Mouse (Mus musculus) forebrain, postnatal 0 days (tissue): ENCODE results near the gene Akap17b. TPM values are rescaled to one million over a fixed set of nuclear protein-coding genes. Genes with fewer than 3 reads are reported as not detected.
"Not testable (repeated sequence)": the region's sequence is repeated elsewhere in the genome, so short reads cannot be mapped to it uniquely, and the experiment has no call there.

Source experiments
- ATAC-seq: fragments of 200-750 bp; cut with Nextera tagmentation; 2 replicates; pipeline ENCODE4 v1.8.0; 2017; ENCODE audit warnings: mild to moderate bottlenecking, moderate library complexity
- DNase-seq: peaks from one replicate; pipeline ENCODE4 v3.0.0-alpha.2; 2015
- H3K27ac ChIP-seq: fragments of 300-500 bp; sonication (generic); 2 replicates; pipeline ENCODE4 v1.5.1; 2014; ENCODE audit warnings: low read depth, mild to moderate bottlenecking, antibody characterized with exemption, low read length, moderate library complexity, mixed read lengths
- H3K27me3 ChIP-seq: fragments of 300-500 bp; sonication (generic); 2 replicates; pipeline ENCODE4 v1.6.1; 2014; ENCODE audit warnings: mild to moderate bottlenecking, low read length, mixed read lengths; ENCODE audit not compliant: insufficient read depth
- H3K36me3 ChIP-seq: fragments of 300-500 bp; sonication (generic); 2 replicates; pipeline ENCODE4 v1.6.1; 2014; ENCODE audit warnings: mild to moderate bottlenecking, moderate library complexity; ENCODE audit not compliant: insufficient read depth
- H3K4me1 ChIP-seq: fragments of 300-500 bp; sonication (generic); 2 replicates; pipeline ENCODE4 v1.6.1; 2014; ENCODE audit warnings: antibody characterized with exemption; ENCODE audit not compliant: insufficient read depth
- H3K4me2 ChIP-seq: fragments of 300-500 bp; sonication (generic); 2 replicates; pipeline ENCODE4 v1.6.1; 2014; ENCODE audit warnings: low read depth, mild to moderate bottlenecking, moderate library complexity
- H3K4me3 ChIP-seq: fragments of 300-500 bp; sonication (generic); 2 replicates; pipeline ENCODE4 v1.5.1; 2014; ENCODE audit warnings: low read depth, low read length, mixed read lengths
- H3K9ac ChIP-seq: fragments of 300-500 bp; sonication (generic); 2 replicates; pipeline ENCODE4 v1.6.1; 2014; ENCODE audit warnings: mild to moderate bottlenecking
- H3K9me3 ChIP-seq: fragments of 300-500 bp; sonication (generic); 2 replicates; pipeline ENCODE4 v1.6.1; 2016; ENCODE audit warnings: low read length
- CTCF ChIP-seq: sonication (generic); IDR thresholded peaks from 2 replicates; pipeline ENCODE4 v1.5.1; 2016; ENCODE audit warnings: antibody characterized with exemption, control low read depth, low read depth
- WGBS: fragments of 180-500 bp; shearing (Covaris S2); extraction: QIAGEN DNeasy Blood & Tissue Kit; methylation state at CpG from one replicate; pipeline ENCODE4 v1.1.7; 2014; 5-methylcytosine and 5-hydroxymethylcytosine counted together
- polyA plus RNA-seq: library from polyadenylated mRNA; unstranded; fragments of >200 nt; fragmentation: Nextera tagmentation; extraction: Ambion mirVana; gene quantifications from 2 replicates; pipeline ENCODE4 v1.2.1, GENCODE M21; 2015
- total RNA-seq: library from RNA; depleted of rRNA; stranded (reverse); fragments of >200 nt; gene quantifications from 2 replicates; pipeline ENCODE4 v1.2.3, GENCODE M21; 2014

Gene Akap17b
- total and polyA plus RNA-seq, 2 experiments from 2014 or later: 3.7 to 13.0 TPM

DNA sequence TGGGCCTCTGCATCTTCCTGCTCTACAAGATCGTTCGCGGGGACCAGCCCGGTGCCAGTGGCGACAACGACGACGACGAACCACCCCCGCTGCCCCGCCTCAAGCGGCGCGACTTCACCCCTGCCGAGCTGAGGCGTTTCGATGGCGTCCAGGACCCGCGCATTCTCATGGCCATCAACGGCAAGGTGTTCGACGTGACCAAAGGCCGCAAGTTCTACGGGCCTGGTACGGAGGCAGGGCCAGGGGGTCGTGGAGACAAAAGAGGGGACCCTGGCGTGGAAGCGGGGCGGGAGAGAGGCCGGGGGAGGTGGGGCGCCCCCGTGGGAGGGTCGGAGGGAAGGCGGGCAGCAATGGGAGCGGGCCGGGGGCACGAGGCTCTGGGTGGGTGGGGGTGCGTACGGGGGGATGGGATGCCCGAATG, 46.8 kb downstream of the Akap17b start:
- no peak for TF ChIP-seq CTCF
- peak overlapping the region; percentile 59 for H3K4me3 ChIP-seq
- H3K27ac ChIP-seq: peak overlapping the region; percentile 87
- H3K4me1 ChIP-seq: peaks cover 6% of the 10 kb centered on the region; the same call in 1 of the 2 replicates
- H3K4me2 ChIP-seq: peak overlapping the region; percentile 54
- WGBS: 33% methylated on average over 41 of the region's 41 CpGs
- H3K9ac ChIP-seq: peak overlapping the region; percentile 86
- H3K27me3 ChIP-seq: no peaks in the 10 kb centered on the region
- H3K9me3 ChIP-seq: no peaks in the 10 kb centered on the region
- ATAC-seq (peak; percentile 64), DNase-seq (no peak)
- no peaks in the 10 kb centered on the region for H3K36me3 ChIP-seq

DNA sequence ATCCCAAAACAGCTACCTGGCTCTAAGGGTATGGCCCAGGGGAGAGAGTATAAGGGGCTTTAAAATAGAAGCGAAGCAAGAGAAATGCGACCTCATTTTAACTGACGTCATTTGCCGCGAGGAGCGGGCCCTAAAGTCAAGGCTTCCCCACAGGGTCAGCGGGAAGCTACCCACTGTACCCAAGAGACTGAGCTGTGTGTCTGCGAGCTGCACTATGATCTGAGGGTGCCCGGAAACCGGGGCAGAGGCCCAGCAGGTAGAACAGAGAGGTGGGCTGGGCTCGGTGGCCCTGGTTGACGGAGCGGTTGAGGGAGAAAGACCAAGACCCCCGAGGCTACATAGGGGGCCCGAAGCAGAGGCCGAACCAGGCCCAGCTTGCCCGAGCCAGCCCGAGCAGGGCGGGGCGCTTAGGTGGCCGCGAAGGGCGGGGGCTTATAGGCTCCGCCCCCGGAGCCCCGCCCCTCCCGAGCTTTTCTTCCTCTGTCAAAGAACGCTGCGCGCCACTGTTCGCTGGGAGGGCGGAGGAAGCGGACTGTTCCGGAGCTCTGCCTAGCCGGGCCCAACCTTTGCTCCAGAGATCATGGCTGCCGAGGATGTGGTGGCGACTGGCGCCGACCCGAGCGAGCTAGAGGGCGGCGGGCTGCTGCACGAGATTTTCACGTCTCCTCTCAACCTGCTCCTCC, 47.3 kb downstream of the Akap17b start, which contains the start of gene Pgrmc1:
Gene Pgrmc1, plus strand, starts transcription at position 500 of the 683 bp plus-strand sequence.
- H3K4me2 ChIP-seq: peak within 1 kb of the TSS; percentile 54
- WGBS: 26% methylated on average over 32 of the region's 45 CpGs
- no peaks in the 10 kb centered on the region for H3K9me3 ChIP-seq
- TF ChIP-seq CTCF: no peak
- H3K36me3 ChIP-seq: no peaks in the 10 kb centered on the region
- H3K27me3 ChIP-seq: no peaks in the 10 kb centered on the region
- peak within 1 kb of the TSS; percentile 59 for H3K4me3 ChIP-seq
- peaks cover 6% of the 10 kb centered on the region; the same call in 1 of the 2 replicates for H3K4me1 ChIP-seq
- ATAC-seq: peak; percentile 91
- DNase-seq: peak; percentile 86
- peak within 1 kb of the TSS; percentile 87 for H3K27ac ChIP-seq
- peak within 1 kb of the TSS; percentile 86 for H3K9ac ChIP-seq

DNA sequence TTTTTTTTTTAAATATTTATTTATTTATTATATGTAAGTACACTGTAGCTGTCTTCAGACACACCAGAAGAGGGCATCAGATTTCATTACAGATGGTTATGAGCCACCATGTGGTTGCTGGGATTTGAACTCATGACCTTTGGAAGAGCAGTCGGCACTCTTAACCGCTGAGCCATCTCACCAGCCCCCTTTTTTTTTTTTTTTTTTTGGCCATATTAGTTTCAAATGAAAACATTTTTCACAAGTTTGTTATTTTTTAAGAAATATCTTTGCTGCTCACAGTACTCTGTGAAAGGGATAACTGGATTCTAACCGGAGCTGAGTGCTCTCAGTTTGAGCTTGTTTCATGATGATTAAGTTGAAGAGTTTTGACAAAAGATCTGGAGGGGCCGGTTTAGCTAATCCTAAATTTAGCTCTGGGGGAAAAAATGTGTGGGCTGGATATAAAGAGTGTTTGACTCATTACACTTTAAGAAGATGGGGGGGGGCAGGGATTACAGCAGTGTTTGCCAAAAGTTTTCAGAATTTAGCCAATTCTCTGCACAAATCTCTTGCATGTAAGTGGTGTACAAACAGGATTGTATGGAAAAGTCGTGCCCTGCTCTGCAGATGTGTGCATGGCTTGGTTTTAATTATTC, 48.6 kb downstream of the Akap17b start:
- not testable (repeated sequence) for H3K4me3 ChIP-seq
- WGBS: 45% methylated on average over 3 of the region's 5 CpGs

DNA sequence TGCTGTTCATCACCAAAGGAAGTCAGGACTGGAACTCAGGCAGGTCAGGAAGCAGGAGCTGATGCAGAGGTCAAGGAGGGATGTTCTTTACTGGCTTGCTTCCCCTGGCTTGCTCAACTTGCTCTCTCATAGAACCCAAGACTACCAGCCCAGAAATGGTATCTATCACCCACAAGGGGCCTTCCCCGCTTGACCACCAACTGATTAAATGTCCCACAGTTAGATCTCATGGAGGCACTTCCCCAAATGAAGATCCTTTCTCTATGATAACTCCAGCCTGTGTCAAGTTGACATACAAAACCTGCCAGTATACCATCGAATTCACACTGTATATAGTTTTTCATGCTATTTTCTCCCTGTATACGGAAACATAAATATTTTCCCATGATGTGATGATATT, 49.9 kb downstream of the Akap17b start:
- peaks cover 6% of the 10 kb centered on the region; the same call in 1 of the 2 replicates for H3K4me1 ChIP-seq
- no peak for TF ChIP-seq CTCF
- 77% methylated on average over 3 of the region's 3 CpGs for WGBS
- ATAC-seq: no peak
- no peak overlapping the region for H3K4me3 ChIP-seq
- H3K4me2 ChIP-seq: no peak overlapping the region
- no peak overlapping the region for H3K9ac ChIP-seq
- no peaks in the 10 kb centered on the region for H3K27me3 ChIP-seq
- no peak for DNase-seq
- no peak overlapping the region for H3K27ac ChIP-seq
- H3K36me3 ChIP-seq: no peaks in the 10 kb centered on the region
- H3K9me3 ChIP-seq: no peaks in the 10 kb centered on the region

More for the DNA sequence above, 48.6 kb downstream of the Akap17b start:
- not testable (repeated sequence) for H3K27me3 ChIP-seq, H3K4me2 ChIP-seq, H3K9ac ChIP-seq, H3K36me3 ChIP-seq, ATAC-seq, DNase-seq, H3K27ac ChIP-seq, H3K4me1 ChIP-seq, H3K9me3 ChIP-seq

DNA sequence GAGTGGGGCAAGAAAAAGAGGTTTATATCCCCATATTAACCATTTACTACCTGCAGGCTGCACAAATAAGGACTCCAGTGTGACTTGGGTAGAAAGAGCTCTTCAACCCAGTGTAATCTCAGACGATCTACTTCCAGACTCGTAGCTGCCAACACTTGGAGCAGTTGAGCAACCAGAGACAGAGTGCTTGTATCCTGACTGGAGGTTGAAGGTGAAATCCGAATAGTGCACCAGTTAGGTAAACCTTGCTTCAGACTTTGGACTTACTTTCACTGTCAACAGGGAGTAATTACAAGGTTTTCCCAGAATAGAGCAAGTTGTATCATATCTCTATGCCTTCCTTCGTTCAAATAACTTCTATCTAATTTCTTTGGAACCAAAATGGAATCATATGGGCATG, 53.7 kb downstream of the Akap17b start:
- DNase-seq: no peak
- Histone ChIP-seq H3K27me3 (no peaks in the 10 kb centered on the region), H3K27ac (no peak overlapping the region), H3K4me1 (no peaks in the 10 kb centered on the region), H3K9me3 (no peaks in the 10 kb centered on the region), H3K36me3 (no peaks in the 10 kb centered on the region), H3K4me2 (no peak overlapping the region), H3K4me3 (no peak overlapping the region), H3K9ac (no peak overlapping the region)
- WGBS: 77% methylated on average over 4 of the region's 4 CpGs
- TF ChIP-seq CTCF: no peak
- ATAC-seq: no peak

DNA sequence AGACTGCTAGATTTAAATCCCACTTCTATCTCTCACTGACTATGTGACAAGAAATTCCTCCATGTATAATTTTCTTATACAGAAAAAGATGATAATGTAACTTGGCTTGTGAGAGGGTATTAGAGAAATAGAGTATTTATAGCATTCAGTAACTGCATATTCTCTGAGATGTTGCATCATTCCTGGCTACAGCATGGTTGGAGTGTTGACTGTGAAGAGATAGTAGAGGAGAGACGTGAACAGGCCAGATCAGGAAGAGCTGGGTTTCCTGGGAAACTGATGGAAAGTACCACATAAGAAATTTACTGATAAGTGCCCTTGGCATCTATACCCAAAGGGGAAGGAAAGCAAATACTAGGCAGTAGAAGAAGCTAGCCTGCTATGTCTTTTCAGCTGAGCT, 54.1 kb downstream of the Akap17b start:
- 66% methylated on average over 1 of the region's 1 CpGs for WGBS
- DNase-seq (no peak), ATAC-seq (no peak)
- Histone ChIP-seq H3K27me3 (no peaks in the 10 kb centered on the region), H3K9ac (no peak overlapping the region), H3K9me3 (no peaks in the 10 kb centered on the region), H3K4me2 (no peak overlapping the region), H3K4me1 (no peaks in the 10 kb centered on the region), H3K36me3 (no peaks in the 10 kb centered on the region), H3K4me3 (no peak overlapping the region), H3K27ac (no peak overlapping the region)
- TF ChIP-seq CTCF: no peak

DNA sequence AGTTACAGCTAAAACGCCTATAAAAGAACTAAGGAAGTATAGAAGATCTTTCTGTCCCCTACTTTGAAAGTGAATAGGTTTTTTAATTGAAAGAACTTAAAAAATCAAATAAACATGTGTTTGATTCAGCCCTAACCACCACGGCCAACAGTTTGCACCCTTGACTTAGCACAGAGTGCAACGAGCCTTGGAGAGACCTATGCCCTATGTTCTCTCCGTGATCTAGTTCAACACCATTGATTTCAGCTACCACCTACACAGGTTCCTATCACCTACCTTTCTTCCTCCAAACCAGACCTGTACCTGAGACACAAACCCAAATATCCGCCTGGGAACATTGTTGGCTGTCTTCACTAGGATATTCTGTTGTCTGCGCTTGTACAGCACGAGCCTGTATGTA, 54.9 kb downstream of the Akap17b start:
- no peak for ATAC-seq
- no peaks in the 10 kb centered on the region for H3K9me3 ChIP-seq
- H3K9ac ChIP-seq: no peak overlapping the region
- WGBS: 80% methylated on average over 7 of the region's 7 CpGs
- no peak overlapping the region for H3K4me3 ChIP-seq
- H3K27me3 ChIP-seq: no peaks in the 10 kb centered on the region
- H3K27ac ChIP-seq: no peak overlapping the region
- no peak overlapping the region for H3K4me2 ChIP-seq
- no peaks in the 10 kb centered on the region for H3K36me3 ChIP-seq
- no peaks in the 10 kb centered on the region for H3K4me1 ChIP-seq
- DNase-seq: no peak
- no peak for TF ChIP-seq CTCF
